Mouse (Mus musculus) kidney, adult 8-10 months (tissue): ENCODE results near the gene Ptprq.
A peak's percentile ranks its signal among the peaks of the same experiment; 100 is the strongest.

ENCODE experiments used
- DNase-seq, 2 experiments: peaks; one replicate each; pipeline ENCODE4 v3.0.0; 2022

The Ptprq gene

GRCm38 (mm10) chr10:107719806-107720205 is at the start of gene Ptprq:
TSS of gene Ptprq (minus strand) at chr10:107720051.
- DNase-seq: no peak

DNA sequence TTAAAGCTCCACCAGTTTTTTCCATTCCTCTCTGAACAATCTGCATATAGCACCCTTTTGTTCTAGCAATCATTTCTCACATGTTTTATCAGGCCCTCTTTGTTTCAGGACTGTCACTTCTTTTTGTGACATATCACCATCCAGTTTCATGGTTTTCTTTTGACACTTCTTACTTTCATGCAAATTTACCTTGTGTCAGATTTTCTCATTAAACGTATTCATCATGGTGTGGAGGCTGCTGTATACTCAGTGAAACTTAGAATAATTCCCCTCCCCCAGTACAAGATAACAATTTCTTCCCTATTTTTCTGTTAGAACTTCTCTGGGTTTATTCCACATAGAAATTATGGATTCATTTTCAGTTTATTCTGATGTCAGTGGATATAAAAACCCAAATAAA is 39.8 kb upstream of the Ptprq start:
- DNase-seq: no peak

DNA sequence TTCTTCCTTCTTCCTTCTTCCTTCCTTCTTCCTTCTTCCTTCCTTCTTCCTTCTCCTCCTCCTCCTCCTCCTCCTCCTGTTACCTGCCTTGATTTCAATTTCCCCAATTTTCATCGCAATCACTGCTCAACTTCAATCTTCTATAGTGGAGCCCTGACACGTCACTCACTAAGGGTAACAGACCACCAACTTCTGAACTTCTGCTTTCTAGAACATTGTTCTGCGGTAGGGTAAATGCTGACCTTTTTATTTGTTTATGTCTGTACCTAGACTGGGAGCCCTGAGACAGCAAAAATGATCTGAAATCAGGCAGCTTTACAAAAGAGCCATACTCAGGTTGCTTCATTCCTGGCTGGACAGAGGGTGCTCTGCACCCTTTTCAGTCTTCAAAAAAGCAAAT is 33.6 kb upstream of the Ptprq start:
- no peak for DNase-seq

- no peak for DNase-seq
Observed at GRCm38 (mm10) chr10:107752351-107753143, 32.7 kb upstream of the Ptprq start.

- DNase-seq: no peak
Observed at GRCm38 (mm10) chr10:107751944-107752343, 32.1 kb upstream of the Ptprq start.

- peak in 1 of 2 experiments; percentile 7 for DNase-seq
Observed at GRCm38 (mm10) chr10:107747566-107747965, 27.7 kb upstream of the Ptprq start.

DNA sequence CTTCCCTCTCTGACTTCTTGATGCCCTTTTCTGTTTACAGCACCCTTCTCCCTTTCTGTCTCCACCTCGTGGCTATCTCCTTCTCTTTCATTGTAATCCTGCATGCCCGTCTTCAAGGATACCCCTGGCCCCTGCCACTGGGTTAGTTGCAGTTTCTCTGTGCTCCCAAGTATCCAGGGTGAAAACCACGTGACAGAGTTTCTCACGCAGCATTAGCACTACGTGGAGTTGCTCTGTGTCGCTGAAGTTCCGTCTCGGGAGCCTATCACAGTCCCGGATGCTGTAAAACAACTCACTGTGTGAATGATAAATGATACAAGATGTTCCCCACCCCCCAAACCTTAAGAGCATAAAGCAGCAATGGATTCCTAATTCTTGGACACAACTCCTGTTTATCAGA is 26.9 kb upstream of the Ptprq start:
- DNase-seq: no peak

DNA sequence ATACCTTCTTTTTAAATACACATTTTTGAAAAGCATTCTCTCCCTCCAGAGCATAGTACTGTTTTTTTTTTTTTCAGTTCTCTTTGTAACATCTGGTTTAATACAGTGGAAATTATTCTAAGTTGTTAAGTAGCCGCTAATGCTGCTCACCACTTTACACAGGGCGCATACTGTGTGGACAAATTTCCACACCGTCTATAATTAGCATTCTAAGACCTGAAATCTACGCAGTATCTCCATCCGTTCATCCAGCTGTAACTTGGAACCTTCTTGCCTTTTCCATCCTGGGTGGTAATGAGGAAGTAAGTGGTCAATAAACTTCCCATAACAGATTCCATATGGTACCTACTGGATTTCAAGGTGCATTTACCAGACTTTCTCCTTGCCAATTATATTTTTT is 20.0 kb upstream of the Ptprq start:
- DNase-seq: no peak

GRCm38 (mm10) chr10:107737743-107738142 is 17.9 kb upstream of the Ptprq start:
- DNase-seq: no peak

GRCm38 (mm10) chr10:107735448-107735847 is 15.6 kb upstream of the Ptprq start:
- no peak for DNase-seq

GRCm38 (mm10) chr10:107734327-107734726 is 14.5 kb upstream of the Ptprq start:
- no peak for DNase-seq

GRCm38 (mm10) chr10:107725631-107726030 is 5.8 kb upstream of the Ptprq start:
- DNase-seq: no peak

DNA sequence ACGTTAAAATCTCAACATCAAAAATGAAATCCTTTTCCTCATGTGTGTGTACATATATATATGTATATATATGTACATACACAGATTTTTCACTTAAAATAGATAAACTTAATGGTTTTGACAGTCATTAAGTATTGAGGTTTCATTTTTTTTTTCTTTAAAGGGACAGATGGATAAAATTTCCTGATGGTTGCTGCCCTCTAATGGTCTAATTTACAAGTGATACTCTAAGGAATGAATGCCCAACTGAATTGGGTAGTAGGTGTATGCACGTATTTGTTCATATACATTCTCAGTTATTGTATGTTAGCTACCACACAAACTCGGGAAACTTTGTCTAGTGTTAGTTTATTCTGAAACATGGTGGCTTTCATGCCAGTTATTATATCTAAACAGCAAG is 15.4 kb downstream of the Ptprq start:
- no peak for DNase-seq

DNA sequence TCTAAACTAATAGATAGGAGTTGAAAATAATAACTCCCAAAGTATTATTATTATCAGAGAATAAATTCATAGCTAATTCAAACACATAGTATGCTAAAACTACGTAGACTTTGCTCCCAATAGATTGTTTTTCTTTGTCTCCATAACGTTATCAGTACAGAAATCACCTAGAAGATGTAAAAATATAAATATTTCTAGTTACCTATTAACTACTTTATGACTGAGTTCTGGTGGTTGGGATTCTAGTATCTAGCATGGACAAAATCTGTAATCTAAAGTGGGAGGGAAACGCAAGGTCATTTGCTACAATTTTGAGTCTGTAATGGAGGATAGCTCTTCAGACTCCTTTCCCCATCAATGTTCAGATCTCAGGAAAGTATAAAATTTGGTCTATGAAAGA is 18.9 kb downstream of the Ptprq start:
- no peak for DNase-seq

DNA sequence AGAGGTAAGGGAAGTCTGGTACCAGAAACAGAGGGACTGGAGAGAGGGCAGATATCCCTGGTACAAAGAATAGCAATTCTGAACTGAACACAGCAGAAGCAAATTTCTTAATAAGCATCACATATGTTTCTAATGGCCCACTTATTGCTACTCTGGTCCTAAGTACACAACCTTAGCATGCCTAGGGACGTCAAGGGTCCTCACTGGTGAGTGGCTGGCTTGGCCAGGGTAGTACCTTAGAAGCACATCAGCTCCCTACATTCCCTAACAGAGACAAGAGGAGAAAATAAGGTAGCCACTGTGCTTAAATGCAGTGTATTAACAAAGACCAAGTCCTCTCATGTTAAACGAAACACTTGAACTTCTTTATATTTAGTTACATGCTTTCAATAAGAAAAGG is 21.1 kb downstream of the Ptprq start:
- no peak for DNase-seq

- no peak for DNase-seq
Observed at GRCm38 (mm10) chr10:107697177-107697576, 22.7 kb downstream of the Ptprq start.

DNA sequence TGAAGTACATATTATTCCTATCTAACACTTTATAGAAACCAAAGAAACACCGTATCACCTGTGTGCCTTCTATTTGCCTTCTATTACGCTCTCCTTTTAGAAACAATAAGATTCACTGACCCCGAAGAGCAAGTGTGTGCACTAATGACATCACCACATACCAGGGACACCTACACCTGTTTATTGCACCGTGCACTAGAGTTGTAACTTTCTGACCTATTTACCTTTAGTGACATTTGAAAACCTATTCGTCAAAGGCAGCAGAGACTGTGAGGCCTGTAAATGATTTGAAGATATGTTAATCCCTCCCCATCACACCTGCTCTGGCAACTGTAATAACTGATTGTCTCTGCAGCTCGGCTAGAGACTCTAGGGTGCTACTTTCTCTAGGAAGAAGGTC is 32.5 kb downstream of the Ptprq start:
- DNase-seq: no peak

- DNase-seq: no peak
Observed at GRCm38 (mm10) chr10:107675994-107676393, 43.9 kb downstream of the Ptprq start.

GRCm38 (mm10) chr10:107668374-107669094 is 51.3 kb downstream of the Ptprq start:
- no peak for DNase-seq

DNA sequence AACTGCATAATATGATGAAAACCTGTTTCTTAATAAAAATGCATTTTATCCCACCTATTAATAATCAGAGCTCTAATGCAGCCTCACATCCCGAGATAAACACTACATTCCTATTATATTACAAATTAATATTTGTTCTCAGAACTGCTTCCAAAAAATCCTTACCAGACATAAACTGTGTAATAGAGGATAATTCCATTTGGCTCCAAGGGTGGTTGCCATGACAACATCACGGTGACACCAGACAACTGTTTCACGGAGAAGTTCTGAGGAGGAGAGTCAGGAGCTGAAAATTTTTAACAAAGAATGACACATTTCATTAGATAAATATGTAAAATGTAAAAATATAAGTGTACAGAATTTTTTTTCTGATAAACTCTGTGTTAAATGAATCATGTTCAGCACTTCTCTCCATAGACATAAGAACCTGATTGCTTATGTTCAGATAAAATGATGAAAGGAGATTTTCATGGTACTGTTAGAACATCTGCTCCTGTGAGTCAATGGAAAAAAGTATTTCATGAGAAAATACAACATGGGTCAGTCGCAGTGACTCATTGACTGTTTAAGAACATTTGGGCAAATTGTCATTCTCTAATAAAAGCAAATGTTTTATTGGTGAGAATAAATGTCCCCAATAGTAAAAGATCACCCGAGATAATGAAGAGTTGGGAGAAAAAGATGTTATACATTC is 57.3 kb downstream of the Ptprq start:
- DNase-seq: no peak

- no peak for DNase-seq
Observed at GRCm38 (mm10) chr10:107661970-107662369, 57.9 kb downstream of the Ptprq start.

GRCm38 (mm10) chr10:107659141-107659540 is 60.7 kb downstream of the Ptprq start:
- no peak for DNase-seq

- no peak for DNase-seq
Observed at GRCm38 (mm10) chr10:107649687-107650086, 70.2 kb downstream of the Ptprq start.

- DNase-seq: no peak
Observed at GRCm38 (mm10) chr10:107628104-107628503, 91.7 kb downstream of the Ptprq start.
